Mouse (Mus musculus) hindbrain, embryonic 16.5 days (tissue): Measurements from ENCODE around the gene Ces3a. TPM values are rescaled to one million over a fixed set of nuclear protein-coding genes. Genes with fewer than 3 reads are reported as not detected.
"Not testable (repeated sequence)": the region's sequence is repeated elsewhere in the genome, so short reads cannot be mapped to it uniquely, and the experiment has no call there.

Source experiments
- ATAC-seq: fragments of 200-750 bp; cut with Nextera tagmentation; 2 replicates; pipeline ENCODE4 v1.8.0; 2017; ENCODE audit warnings: moderate TSS enrichment, moderate library complexity
- H3K27ac ChIP-seq: fragments of 300-500 bp; sonication (generic); 2 replicates; pipeline ENCODE4 v1.5.1; 2014; ENCODE audit warnings: low read depth, mild to moderate bottlenecking, control low read depth, low read length, moderate library complexity
- H3K27me3 ChIP-seq: fragments of 300-500 bp; sonication (generic); replicated peaks from 2 replicates; pipeline ENCODE4 v1.6.1; 2014; ENCODE audit warnings: low read length; ENCODE audit not compliant: control insufficient read depth, insufficient read depth
- H3K36me3 ChIP-seq: fragments of 300-500 bp; sonication (generic); 2 replicates; pipeline ENCODE4 v1.6.1; 2014; ENCODE audit warnings: mild to moderate bottlenecking, low read length, moderate library complexity, mixed read lengths; ENCODE audit not compliant: control insufficient read depth, insufficient read depth
- H3K4me1 ChIP-seq: fragments of 300-500 bp; sonication (generic); 2 replicates; pipeline ENCODE4 v1.6.1; 2014; ENCODE audit warnings: low read depth, low read length; ENCODE audit not compliant: control insufficient read depth, insufficient read depth
- H3K4me2 ChIP-seq: fragments of 300-500 bp; sonication (generic); 2 replicates; pipeline ENCODE4 v1.6.1; 2014; ENCODE audit warnings: mild to moderate bottlenecking, low read length, control low read depth, moderate library complexity
- H3K4me3 ChIP-seq: fragments of 300-500 bp; sonication (generic); 2 replicates; pipeline ENCODE4 v1.5.1; 2014; ENCODE audit warnings: mild to moderate bottlenecking, low read length, control low read depth, moderate library complexity
- H3K9ac ChIP-seq: fragments of 300-500 bp; sonication (generic); 2 replicates; pipeline ENCODE4 v1.6.1; 2014; ENCODE audit warnings: low read depth, mild to moderate bottlenecking, control low read depth, low read length, moderate library complexity
- H3K9me3 ChIP-seq: fragments of 300-500 bp; sonication (generic); 2 replicates; pipeline ENCODE4 v1.6.1; 2014; ENCODE audit warnings: mild to moderate bottlenecking, low read length, moderate library complexity; ENCODE audit not compliant: control insufficient read depth
- WGBS: fragments of 180-500 bp; shearing (Covaris S2); extraction: QIAGEN DNeasy Blood & Tissue Kit; methylation state at CpG from one replicate; pipeline ENCODE4 v1.1.7; 2014; 5-methylcytosine and 5-hydroxymethylcytosine counted together
- polyA plus RNA-seq: library from polyadenylated mRNA; unstranded; fragments of >200 nt; fragmentation: Nextera tagmentation; extraction: Ambion mirVana; gene quantifications from 2 replicates; pipeline ENCODE4 v1.2.1, GENCODE M21; 2015

Gene Ces3a
- polyA plus RNA-seq, 1 experiment from 2014 or later, result not detected

- Histone ChIP-seq H3K9ac (no peak within 1 kb of the TSS), H3K9me3 (no peaks in the 10 kb centered on the region), H3K36me3 (no peaks in the 10 kb centered on the region), H3K27me3 (no peaks in the 10 kb centered on the region), H3K27ac (no peak within 1 kb of the TSS), H3K4me2 (no peak within 1 kb of the TSS), H3K4me3 (no peak within 1 kb of the TSS), H3K4me1 (no peaks in the 10 kb centered on the region)
- ATAC-seq, result no peak
- 82% methylated on average over 7 of the region's 7 CpGs for WGBS
Measured at GRCm38 (mm10) chr8:105083449-105084050, 35.1 kb downstream of the Ces3a start, which contains the start of gene Ces3b. Gene Ces3b, plus strand, starts transcription at chr8:105083753.

DNA sequence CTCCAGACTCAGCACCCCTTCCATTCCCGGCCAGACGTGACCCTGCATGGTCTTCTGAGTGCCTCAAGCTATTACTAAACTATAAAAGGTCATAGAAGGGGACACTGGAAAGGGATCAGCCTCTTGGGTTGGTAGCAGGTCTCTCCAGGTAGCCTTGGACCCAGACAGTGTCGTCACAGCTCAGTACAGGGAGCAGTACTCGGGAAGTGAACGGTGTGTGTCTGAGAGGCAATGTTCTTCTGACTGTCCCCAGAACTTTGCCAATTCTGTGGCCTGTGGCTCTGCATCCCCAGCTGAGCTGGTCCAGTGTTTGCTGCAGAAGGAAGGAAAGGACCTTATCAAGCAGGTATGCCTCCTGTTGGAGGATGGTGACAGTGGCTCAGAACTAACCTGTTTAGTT, 39.8 kb downstream of the Ces3a start:
- not testable (repeated sequence) for H3K4me1 ChIP-seq, H3K36me3 ChIP-seq, H3K9ac ChIP-seq, H3K27ac ChIP-seq, H3K27me3 ChIP-seq, H3K4me2 ChIP-seq, H3K4me3 ChIP-seq, H3K9me3 ChIP-seq, ATAC-seq
- WGBS, result 92% methylated on average over 3 of the region's 5 CpGs

- Histone ChIP-seq H3K4me1 (no peaks in the 10 kb centered on the region), H3K36me3 (no peaks in the 10 kb centered on the region), H3K9me3 (no peaks in the 10 kb centered on the region), H3K27ac (no peak overlapping the region), H3K4me3 (no peak overlapping the region), H3K9ac (no peak overlapping the region), H3K4me2 (no peak overlapping the region), H3K27me3 (no peaks in the 10 kb centered on the region)
- ATAC-seq, result no peak
- 73% methylated on average over 4 of the region's 4 CpGs for WGBS
Measured at GRCm38 (mm10) chr8:105088581-105088980, 40.2 kb downstream of the Ces3a start.

DNA sequence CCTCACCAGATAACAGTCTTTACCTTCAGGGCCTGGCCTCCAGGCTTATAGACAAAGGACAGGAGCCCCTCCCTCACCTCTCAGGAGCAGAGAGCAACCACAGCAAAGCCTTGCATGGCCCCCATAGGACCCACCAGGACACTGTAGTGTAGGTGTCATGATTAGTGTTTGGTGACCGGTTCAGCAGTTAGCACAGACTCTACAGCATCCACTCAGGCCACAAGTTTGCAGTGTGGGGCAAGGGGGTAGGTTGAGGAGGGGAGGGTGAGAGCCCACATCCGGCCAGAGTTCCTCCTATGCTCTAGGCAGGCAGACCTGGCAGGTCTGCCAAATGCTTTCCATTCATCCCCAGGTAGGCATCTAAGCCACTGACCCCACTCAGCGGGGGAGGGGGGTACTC, 45.6 kb downstream of the Ces3a start:
- 98% methylated on average over 3 of the region's 3 CpGs for WGBS
- no peaks in the 10 kb centered on the region for H3K36me3 ChIP-seq
- no peaks in the 10 kb centered on the region for H3K4me1 ChIP-seq
- H3K27me3 ChIP-seq, result no peaks in the 10 kb centered on the region
- H3K9me3 ChIP-seq, result no peaks in the 10 kb centered on the region
- H3K4me3 ChIP-seq, result no peak overlapping the region
- H3K9ac ChIP-seq, result no peak overlapping the region
- no peak overlapping the region for H3K4me2 ChIP-seq
- no peak for ATAC-seq
- no peak overlapping the region for H3K27ac ChIP-seq

DNA sequence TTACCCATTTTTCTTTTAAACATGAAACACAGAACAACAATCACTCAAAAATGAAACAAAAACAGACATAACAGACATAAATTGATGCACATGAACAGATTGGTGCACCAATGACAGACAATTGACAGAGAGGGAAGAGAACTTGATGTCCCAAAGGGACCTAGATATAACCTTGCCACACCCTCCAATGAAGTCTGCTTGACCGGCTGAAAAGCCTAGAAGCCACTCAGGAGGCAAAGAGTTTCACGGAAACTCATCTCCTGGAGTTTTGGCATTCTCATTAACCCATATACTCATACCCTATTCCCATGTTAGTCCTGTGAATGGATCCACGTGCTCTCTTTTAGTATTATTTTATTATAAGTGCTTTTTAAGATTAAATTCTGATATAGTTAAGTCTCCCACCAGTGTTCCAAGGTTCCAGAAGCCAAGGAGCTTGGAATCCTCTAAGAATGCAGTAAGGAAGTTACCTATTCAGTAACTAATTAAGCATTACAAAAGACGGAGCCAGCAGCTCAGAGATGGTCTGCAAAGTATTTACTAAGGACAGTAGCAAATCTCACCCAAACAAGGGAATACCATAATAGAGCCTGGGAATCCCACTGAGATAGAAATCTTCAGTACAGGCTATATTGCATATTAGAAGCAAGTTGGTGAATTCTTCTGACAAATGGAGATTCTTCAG, 53.8 kb downstream of the Ces3a start:
- 77% methylated on average over 4 of the region's 4 CpGs for WGBS
- H3K36me3 ChIP-seq, H3K27ac ChIP-seq, H3K4me2 ChIP-seq, H3K4me1 ChIP-seq, H3K9me3 ChIP-seq, H3K27me3 ChIP-seq, H3K9ac ChIP-seq, ATAC-seq, H3K4me3 ChIP-seq: not testable (repeated sequence)

DNA sequence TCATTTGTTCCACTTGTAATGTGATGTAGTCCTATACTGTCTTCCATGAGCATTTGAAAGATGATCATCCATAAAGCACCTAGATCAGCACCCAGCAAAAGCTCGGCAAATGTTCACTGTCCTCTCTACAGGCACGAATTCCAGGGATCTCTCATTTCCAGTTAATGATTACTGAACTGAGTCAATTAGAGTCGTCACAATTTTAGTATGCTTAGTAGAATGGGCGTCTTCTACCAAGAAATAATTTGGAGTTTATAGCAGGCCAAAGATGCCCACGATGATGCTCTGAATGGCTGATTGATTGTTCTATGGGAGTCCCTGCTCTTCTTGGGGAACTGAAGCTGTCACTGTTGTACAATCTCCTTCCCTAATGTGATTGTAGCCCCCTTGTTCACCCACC, 55.3 kb downstream of the Ces3a start:
- 80% methylated on average over 5 of the region's 5 CpGs for WGBS
- H3K4me1 ChIP-seq, H3K9ac ChIP-seq: not testable (repeated sequence)

DNA sequence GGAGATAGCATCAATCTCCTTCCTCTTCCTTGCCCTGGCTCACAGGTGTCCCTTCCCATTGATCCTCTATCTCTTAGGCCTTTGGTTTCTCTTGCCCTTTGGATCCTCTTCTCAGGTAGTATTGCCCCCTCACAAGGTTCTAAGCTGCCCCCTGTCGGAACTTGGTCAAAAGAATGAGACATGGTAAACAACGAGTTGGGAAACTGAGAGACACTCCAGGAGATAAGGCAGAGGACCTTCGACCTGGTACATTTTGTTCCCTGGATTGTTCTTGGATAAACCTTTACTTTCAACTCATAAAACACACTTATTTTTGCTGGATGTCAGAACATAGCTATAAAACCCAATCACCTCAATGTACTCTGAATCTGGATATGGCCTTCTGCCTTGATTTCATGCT, 55.8 kb downstream of the Ces3a start:
- Histone ChIP-seq H3K27me3 (no peaks in the 10 kb centered on the region), H3K4me3 (no peak overlapping the region), H3K4me2 (no peak overlapping the region), H3K9ac (no peak overlapping the region), H3K27ac (no peak overlapping the region), H3K36me3 (no peaks in the 10 kb centered on the region), H3K9me3 (no peaks in the 10 kb centered on the region), H3K4me1 (no peaks in the 10 kb centered on the region)
- ATAC-seq, result no peak
- 84% methylated on average over 3 of the region's 3 CpGs for WGBS

More for the DNA sequence above, 55.3 kb downstream of the Ces3a start:
- H3K36me3 ChIP-seq, H3K4me2 ChIP-seq, H3K27ac ChIP-seq, H3K9me3 ChIP-seq, ATAC-seq, H3K4me3 ChIP-seq, H3K27me3 ChIP-seq: not testable (repeated sequence)

Other genes starting within 250 kb of the Ces3a start
- 0.24 and 0.67 TPM in 2 replicates for gene Ces2b, start 217.0 kb upstream of the Ces3a start, polyA plus RNA-seq
- gene Ces2c, start 201.5 kb upstream of the Ces3a start, polyA plus RNA-seq, result not detected in 2 replicates
- not detected in 2 replicates for gene Ces2e, start 122.3 kb upstream of the Ces3a start, polyA plus RNA-seq
- gene Ces2f, start 101.2 kb upstream of the Ces3a start, polyA plus RNA-seq, result not detected in 2 replicates
- 0.05 and 0.06 TPM in 2 replicates for gene Ces2g, start 86.9 kb upstream of the Ces3a start, polyA plus RNA-seq
- not detected in 2 replicates for gene Ces2h, start 47.7 kb upstream of the Ces3a start, polyA plus RNA-seq
- not detected in 2 replicates for gene Ces3b, start 35.2 kb downstream of the Ces3a start, polyA plus RNA-seq
- not detected in 2 replicates for gene Ces4a, start 83.2 kb downstream of the Ces3a start, polyA plus RNA-seq
- 28.6 and 29.0 TPM in 2 replicates for gene Cbfb, start 122.1 kb downstream of the Ces3a start, polyA plus RNA-seq
- 27.9 and 31.7 TPM in 2 replicates for gene D230025D16Rik, start 176.5 kb downstream of the Ces3a start, polyA plus RNA-seq
- 12.3 and 12.4 TPM in 2 replicates for gene B3gnt9, start 206.6 kb downstream of the Ces3a start, polyA plus RNA-seq
- 20.7 and 21.5 TPM in 2 replicates for gene Tradd, start 216.0 kb downstream of the Ces3a start, polyA plus RNA-seq
- 2.1 and 2.4 TPM in 2 replicates for gene Fbxl8, start 216.0 kb downstream of the Ces3a start, polyA plus RNA-seq
- gene Hsf4, start 221.2 kb downstream of the Ces3a start, polyA plus RNA-seq, result 0.80 and 1.2 TPM in 2 replicates
- gene Nol3, start 227.5 kb downstream of the Ces3a start, polyA plus RNA-seq, result 6.2 TPM in 2 replicates
- gene 4931428F04Rik, start 241.3 kb downstream of the Ces3a start, polyA plus RNA-seq, result 126 and 153 TPM in 2 replicates
- gene Exoc3l, start 247.5 kb downstream of the Ces3a start, polyA plus RNA-seq, result 9.4 and 12.3 TPM in 2 replicates
- gene E2f4, start 249.1 kb downstream of the Ces3a start, polyA plus RNA-seq, result 37.3 and 46.7 TPM in 2 replicates